Mouse (Mus musculus) WW6 (cell line): ENCODE results near the gene Prpf8.

ENCODE experiments used
- DNase-seq: peaks from one replicate; pipeline ENCODE4 v3.0.0-alpha.2; 2013; ENCODE audit warnings: low read depth, low spot score

Prpf8 gene

DNA sequence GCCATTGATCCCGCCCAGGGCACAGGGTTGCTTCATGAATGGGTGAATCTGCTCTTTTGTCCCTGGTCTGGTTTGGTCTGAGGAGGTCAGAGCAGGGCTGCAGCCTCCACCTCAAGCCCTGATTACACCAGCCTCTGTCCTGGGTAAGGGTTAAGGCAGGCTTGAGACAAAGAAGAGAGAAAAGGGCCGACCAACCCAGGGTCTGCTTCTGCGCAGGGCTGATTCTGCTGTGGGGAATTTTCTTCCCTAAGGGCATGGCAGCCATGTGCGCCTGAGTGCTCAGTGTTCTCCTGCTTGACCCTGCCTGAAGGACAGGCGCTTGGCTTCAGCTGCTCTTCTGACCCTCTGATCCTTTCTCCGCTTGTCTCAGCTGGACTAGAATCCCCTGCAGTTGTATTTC lies 70.5 kb downstream of the Prpf8 start:
- DNase-seq: no peak

DNA sequence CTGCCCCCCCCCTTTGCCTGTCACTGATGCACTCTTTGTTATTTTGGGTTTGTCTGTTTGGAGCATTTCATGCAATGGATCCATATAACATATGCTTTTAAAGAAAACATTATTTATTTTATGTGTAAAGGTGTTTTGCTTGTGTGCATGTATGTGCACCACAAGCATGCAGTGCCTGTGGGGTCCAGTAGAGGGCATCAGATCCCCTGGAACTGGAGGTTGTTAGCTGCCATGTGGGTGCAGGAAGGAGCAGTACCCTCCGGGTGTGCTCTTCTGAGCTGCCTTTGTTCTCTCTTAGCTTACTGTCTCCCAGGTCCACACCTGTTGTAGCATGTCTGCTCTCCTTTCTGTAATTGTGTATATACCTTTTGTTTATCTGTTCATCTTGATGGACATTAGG lies 71.5 kb downstream of the Prpf8 start:
- DNase-seq: peak; percentile 50
